Mouse (Mus musculus) ES-CJ7 (cell line): ENCODE results near the gene Arhgef10l.

Experiments
- DNase-seq: peaks from one replicate; pipeline ENCODE4 v3.0.0; 2011; ENCODE audit warnings: low read depth, low spot score

Arhgef10l gene

GRCm38 (mm10) chr4:140661406-140662022 lies 4.3 kb downstream of the Arhgef10l start:
- no peak for DNase-seq

GRCm38 (mm10) chr4:140657681-140658575 lies 7.9 kb downstream of the Arhgef10l start:
- DNase-seq: peak; percentile 74

DNA sequence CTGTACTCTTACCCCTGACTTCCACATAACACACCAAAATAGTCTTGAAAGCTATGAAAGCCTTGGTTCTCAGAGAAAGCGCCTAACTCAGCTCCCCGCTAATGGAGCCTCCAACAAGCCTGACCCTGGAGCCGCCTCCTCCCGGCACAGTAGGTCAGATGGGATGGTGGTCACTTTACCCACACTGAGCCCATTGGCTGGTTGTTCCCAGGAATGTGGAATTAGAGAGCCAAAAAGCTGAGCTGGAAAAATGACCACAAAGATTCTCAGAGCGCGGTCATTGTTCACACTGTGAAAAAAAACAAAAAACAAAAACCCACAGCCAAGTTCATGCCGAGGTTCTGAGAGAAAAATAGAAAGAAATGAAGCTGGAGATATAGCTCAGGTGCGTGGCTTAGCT lies 9.3 kb downstream of the Arhgef10l start:
- DNase-seq: no peak

- DNase-seq: no peak
These were observed 11.0 kb downstream of the Arhgef10l start for GRCm38 (mm10) chr4:140654798-140655197.

- no peak for DNase-seq
These were observed 11.8 kb downstream of the Arhgef10l start for GRCm38 (mm10) chr4:140653835-140654583.

GRCm38 (mm10) chr4:140649731-140650130 lies 16.1 kb downstream of the Arhgef10l start:
- no peak for DNase-seq

DNA sequence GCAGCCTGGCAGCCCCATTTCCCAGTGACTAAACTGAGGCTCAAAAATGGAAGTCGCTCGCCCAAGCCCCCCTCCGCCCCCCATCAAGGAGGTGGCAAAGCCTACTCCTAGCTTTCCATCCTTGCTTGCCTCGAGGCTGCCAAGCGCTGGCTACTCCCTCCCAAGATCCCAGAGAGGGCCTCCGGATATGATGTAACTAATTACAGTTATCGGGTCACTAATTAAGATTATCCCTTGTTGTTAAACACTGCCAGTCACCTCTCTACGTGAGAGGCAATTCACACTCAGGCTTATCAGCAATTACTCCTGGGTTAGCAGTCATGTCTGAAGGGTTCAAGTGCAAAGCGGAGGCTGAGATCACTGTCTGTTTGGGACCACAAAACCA lies 16.6 kb downstream of the Arhgef10l start:
- no peak for DNase-seq

- DNase-seq: no peak
These were observed 17.2 kb downstream of the Arhgef10l start for GRCm38 (mm10) chr4:140648443-140649206.

- DNase-seq: no peak
These were observed 17.9 kb downstream of the Arhgef10l start for GRCm38 (mm10) chr4:140647711-140648421.

- DNase-seq: no peak
These were observed 20.2 kb downstream of the Arhgef10l start for GRCm38 (mm10) chr4:140645638-140646037.

- peak; percentile 68 for DNase-seq
These were observed 21.1 kb downstream of the Arhgef10l start for GRCm38 (mm10) chr4:140644701-140645100.

DNA sequence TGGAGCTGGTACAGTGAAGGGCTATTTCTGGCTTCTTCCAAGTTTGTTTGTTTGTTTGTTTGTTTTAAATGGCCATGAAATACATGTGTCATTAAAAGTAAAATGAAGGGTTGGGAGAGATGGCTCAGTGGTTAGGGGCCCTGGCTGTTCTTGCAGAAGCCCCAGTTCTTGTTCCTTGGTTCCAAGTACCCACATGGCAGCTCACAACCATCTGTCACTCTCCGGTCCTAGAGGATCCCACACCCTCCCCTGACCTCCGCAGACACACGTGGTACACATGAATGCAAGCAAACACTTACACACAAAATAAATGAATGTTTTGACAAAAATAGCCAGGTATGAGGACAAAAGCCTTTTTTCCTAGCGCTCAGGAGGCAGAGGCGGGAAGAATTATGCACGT lies 21.5 kb downstream of the Arhgef10l start:
- no peak for DNase-seq

DNA sequence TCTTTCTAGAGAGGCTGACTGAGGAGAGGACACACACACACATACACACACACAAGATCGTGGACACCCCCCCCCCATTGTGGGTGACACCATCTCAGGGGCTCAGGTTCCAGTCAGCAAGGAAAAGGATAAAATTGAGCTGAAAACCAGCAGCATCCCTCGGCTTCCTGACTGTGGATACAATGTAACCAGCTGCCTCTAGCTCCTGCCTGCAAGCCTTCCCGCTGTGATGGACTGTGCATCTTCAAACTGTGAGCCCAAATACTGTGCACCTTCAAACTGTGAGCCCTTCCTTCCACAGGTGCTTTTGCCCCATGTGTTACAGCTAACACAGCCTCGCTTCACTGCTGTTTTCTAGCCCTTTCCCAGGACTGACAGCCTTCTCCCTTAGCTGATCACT lies 23.4 kb downstream of the Arhgef10l start:
- peak; percentile 72 for DNase-seq

GRCm38 (mm10) chr4:140641414-140641918 lies 24.3 kb downstream of the Arhgef10l start:
- DNase-seq: no peak

DNA sequence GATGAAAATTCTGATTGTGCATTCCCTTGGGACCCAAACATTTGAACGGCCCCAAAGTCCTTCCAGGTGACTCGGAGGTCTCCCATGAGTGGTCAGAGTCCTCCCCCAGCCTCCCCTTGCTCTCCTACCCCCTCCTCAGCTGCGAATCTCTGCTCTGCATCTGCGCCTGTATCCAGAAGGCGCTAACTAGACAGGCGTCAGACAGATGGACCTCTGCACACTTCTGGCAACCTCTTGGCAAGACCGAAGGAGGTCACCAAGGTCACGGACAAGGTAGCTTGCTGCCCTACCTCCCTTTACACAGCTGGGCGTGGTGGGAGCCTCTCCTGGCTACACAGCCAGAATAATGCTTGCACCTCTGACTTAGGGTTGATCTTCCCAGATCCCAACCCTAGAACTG lies 25.1 kb downstream of the Arhgef10l start:
- DNase-seq: peak; percentile 92

DNA sequence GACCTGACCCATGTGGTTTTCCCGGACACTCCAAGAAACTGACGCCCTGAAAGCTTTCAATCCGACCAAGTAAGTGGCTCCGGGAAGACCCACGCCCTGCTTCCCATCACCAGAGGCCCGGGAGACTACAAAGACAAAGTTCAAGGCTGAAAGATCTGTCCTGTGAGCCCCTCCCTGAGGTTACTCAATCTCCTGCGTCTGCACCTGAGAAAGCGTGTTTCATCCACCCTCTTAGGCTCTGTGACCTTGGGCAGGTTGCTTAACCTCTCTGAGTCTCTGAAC lies 25.6 kb downstream of the Arhgef10l start:
- peak; percentile 99 for DNase-seq

- DNase-seq: peak; percentile 82
These were observed 26.2 kb downstream of the Arhgef10l start for GRCm38 (mm10) chr4:140639431-140640241.

GRCm38 (mm10) chr4:140638591-140638990 lies 27.2 kb downstream of the Arhgef10l start:
- DNase-seq: no peak

DNA sequence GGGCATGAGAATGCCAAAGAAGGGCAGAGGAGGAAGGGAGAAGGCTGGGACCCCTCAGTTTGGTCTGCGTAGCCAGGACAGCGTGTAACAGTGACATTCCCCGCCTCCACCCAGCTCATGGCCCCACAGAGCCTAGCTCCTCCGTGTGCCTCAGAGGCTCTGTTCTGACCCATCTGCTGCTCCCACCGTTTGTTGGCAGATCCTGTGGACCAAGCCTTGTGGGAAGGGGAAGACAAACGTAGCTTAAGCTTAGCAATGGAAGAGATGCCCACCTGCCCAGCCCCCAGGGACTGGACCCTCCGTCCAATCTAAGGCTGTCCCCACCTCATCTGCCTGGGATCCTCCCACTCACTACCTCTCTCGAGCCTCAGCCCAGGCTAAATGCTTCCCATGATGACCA lies 28.5 kb downstream of the Arhgef10l start:
- no peak for DNase-seq
